Mouse (Mus musculus) cerebellum, postnatal 25 days (tissue): ENCODE results near the gene Luc7l2.
"Not testable (repeated sequence)": the region's sequence is repeated elsewhere in the genome, so short reads cannot be mapped to it uniquely, and the experiment has no call there.

ENCODE experiments used
- DNase-seq, 2 experiments: peaks; one replicate each; pipeline ENCODE4 v3.0.0; 2021; ENCODE audit warnings: mixed read lengths in 2 of 2

Luc7l2 gene

DNA sequence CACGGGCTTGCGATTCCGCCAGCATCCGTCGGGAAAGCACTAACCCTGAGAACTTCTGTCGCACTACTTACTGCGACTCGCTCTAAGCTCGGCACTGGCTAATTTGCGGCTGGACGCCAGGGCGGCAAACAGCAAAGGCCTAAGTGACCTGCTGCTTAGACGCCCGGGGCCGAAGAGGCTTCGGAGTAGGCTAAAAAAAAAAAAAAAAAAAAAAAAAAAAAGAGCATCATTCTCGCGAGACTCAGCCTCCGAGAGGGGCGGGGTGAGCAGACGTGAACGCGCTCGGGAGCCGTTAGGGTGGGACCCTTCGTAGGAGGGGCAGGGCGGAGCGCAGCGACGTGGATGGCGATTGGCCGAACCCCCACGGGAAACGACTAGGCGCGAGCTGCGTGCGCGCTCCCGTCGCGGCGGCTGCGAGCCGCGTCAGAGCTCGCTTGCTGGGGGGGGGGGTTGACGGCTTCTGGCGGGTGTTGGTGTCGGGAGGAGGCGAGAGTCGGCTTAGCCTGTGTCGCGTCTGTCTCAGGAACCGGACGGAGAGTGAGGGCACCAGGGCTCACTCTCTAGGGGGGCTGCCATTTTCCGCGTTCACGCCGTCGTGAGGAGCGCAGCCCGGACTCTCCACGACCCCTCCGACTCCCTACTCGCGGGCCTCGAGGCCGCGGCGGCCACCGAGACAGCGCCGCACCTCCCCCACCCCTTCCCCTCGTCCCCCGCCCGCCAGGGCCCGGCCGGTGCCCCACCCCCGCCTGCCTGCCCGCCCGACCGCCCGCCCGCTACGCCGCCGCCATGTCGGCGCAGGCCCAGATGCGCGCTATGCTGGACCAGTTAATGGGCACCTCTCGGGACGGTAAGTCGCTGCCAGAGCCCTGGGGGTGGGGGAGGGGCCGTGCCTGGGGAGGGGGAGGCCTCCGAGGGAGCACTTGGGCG lies at the start of gene Luc7l2:
Gene Luc7l2, plus strand, starts transcription at position 273 of the 927 bp plus-strand sequence.
- DNase-seq: peak; percentile 95 to 98

DNA sequence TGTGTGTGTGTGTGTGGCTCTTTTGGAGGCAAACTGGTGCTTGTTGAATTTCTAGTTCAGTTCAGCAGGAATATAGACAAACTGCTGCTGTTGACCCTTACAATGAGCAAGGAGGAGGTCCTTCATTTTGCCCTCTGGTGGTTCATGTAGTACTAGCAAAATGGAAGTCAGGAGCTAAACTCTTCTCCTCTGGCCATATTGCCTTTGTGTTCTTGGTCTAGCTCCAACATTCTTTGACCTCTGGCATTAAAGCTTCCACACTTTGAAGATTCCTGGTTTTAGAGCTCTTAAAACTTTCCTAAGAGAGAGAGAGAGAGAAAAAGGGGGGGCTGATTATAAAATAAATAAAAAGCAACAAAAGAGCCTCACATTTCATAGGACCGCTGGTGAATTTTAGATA lies 39.0 kb upstream of the Luc7l2 start:
- no peak for DNase-seq

DNA sequence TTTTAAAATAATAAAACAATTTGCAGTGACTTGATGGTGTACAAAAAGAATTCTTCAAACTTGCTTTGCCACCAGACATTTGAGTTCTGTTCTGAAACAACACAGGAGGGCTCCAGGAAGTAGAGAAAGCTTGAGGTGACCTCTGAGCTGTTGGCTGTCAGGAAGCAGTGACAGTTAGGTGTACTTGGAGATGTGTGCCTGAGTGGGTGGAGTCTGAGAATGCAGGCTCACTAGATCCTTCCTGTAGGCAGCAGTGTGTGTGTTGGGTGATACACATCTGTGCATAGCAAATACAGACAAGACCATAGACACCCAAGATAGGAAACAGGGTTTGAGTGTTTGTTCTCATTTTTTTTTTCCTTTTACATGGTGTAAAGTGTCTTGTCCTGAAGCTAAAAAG lies 38.3 kb upstream of the Luc7l2 start:
- no peak for DNase-seq

DNA sequence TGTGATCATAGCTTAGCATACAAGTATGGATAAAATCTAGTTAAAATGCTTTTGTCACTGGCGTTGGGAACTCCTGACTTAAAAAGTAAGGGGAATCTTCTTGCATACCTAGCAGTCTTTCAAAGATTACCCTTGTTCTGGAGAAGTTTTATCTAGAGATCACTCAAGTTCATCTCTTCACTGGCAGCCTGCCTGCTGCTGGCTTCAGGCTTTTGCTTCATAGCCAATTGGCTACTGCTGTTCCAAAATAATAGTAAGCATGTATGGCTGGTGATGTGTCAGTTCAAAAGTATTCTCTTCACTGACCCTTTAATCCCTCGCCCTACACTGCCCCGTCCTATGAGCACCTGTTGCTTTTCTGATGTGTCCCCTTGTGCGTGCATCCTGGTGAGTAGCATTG lies 35.9 kb upstream of the Luc7l2 start:
- DNase-seq: no peak

DNA sequence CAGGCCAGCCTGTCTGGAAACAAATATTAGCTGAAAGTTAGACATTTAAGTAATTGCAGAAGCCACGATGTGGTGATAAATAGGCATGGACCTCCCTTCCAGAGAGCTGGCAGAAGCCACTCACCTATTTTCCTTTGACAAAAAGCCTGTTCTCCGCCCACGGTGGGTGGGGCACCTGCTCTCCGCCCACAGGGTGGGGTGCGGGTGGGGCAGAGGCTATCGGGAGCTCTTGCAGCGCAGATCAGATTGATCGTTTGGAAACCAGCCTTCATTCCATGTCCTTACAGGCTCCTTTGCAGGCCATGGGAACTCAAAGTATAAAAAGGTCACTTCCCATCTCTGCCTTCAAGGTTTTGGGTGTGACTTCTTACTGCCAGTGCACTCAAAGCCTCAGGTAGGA lies 27.3 kb upstream of the Luc7l2 start:
- no peak for DNase-seq

DNA sequence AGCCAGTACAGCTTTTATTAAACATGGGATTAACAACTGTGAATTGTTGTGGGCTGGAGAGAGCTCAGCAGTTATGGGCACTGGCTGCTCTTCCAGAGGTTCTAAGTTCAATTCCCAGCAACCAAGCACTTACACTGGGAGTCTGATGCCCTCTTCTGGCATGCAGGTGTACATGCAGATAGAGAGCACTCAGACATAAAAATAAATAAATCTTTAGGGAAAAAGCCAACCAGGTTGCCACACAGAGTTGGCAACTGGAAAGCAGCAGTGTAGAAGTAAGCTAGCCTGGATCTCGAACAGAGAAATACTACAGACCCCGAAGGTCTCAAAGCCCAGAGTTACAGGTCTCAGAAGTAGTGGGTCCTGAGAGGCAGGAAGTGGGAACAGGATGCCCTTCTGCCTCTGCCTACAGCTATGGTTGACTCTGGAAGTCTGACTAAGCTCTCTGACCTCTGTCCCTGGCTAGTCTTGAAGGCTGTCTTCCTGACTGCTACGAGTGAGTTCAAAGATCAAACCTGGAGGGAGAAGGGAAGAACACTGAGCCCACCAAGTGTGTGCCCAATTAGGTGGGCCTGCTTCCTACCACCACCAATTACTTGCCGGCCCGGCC lies 19.8 kb upstream of the Luc7l2 start:
- peak in 1 of 2 experiments; percentile 30 for DNase-seq

DNA sequence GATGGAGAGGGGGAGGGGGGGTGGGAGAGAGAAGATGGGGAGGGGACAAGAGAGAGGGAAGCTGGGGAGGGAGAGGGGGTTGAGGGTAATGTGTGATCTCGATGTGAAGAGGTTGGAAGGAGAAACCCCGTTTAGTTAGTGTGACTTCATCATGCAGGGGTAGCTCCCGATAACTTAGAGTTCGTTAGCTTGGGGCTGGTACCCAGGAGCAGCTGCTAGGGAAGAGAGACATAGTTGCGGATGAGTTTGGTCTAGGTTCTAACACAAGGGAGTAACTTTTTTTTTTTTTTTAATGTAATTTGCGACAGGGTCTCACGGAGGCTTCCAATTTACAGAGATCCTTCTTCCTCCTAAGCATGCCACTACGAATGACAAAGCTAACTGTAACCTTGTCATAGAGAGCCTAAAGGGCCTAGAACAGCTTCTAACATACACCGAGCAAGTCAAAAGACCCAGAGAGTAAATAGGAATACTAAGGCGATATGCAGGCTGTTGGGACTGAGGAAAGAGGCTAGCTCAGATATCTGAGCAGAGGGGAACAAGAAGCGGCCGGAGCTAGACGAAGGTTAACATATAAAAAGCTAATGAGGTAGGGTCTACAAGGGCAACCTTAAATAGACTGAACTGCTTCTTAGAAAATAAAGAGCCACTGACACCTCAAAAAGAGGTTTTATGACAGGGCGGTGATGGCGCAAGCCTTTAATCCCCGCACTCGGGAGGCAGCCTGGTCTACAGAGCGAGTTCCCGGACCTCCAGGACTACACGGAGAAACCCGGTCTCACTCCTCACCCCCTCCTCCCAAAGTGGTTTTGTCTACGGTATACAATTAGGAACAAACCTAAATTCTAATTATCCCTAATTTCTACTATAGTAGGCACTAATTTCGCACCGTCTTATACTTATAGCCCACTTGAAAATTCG lies 18.4 kb upstream of the Luc7l2 start:
- DNase-seq: peak; percentile 65 to 69

DNA sequence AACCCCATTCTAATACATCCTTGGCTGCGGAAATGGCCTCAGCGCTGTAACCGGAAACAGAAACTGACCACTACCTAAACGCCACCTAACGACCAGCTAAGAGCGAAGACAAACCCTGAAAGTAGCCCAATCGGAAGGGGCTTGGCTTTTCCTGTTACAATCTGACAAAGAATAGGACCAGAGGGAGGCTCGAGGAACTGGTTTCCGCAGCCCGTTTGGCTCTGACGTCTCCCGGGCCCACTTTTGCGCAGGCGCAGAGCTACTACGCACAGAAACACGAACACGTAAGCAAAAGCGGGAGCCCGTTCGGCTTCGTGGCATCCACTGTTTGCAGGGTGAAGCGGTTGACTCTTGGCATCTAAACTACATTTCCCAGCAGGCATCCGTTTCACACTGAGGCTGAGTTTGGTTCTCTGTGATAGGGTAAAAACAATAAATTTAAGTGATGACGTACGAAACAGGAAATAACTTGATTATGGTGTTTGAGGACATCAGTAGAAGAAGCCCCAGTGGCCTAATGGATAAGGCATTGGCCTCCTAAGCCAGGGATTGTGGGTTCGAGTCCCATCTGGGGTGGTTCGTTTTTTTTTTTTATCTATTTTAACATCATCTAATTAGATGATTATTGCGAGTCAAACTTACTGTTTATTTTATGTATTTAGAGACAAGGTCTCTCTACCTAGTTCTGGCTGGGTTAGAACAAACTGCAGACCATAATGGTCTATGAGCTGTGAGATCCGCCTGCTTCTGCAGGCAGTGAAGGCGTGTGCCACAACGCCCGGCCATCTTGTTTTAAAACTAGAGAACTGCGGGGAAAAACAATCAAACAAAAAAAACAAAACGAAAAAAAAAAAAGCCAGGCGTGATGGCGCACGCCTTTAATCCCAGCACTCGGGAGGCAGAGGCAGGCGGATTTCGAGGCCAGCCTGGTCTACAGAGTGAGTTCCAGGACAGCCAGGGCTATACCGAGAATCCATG lies 17.4 kb upstream of the Luc7l2 start, which contains the start of gene Fmc1:
Gene Fmc1, plus strand, starts transcription at position 75 of the 978 bp plus-strand sequence.
- peak; percentile 98 to 99 for DNase-seq

DNA sequence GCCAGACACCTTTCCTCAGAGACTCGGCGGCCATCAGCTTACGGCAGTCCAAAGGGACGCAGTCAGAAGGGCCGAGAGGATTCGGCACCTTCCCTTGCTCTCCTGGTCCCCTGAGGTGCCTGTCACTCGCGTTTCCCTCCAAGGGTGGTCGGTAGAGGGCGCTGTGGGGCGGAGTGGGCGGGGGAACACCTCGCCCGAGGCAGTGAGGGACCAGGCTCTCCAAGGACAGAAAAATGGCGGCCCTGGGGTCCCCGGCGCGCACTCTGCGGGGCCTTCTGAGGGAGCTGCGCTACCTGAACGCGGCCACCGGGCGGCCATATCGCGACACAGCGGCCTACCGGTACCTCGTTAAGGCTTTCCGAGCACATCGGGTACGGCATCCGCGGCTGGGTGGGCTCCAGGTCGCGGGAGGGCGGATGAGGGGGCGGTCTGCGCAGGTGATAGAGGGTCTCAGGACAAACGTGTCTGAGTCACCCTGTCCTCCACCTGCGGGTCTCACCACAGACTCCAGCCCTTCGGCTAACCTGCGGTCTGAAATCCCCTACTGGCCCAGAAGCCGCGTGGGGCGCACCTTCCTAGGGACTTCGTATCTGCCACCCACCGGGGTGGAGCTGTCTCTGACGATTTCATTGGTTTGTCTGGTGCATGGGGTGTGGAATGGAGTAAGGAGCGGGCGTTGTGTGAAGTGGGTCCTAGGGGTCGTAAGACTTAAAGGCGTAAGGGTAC lies 16.3 kb upstream of the Luc7l2 start:
- DNase-seq: peak; percentile 100

DNA sequence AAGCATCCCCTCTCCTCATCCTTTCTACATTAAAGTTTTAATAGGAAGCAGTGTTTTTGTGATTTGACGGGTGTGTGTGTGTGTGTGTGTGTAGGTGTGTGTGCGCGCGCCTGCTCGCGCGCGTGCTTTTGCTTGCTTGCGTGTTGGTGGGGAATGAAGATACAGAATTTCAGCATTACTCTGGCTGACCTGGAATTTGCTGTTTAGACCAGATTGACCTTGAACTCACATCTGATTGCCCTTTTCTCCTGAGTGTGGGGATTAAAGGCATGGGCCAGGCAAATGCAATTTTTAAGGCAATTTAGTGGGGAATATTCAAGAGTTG lies 15.8 kb upstream of the Luc7l2 start:
- DNase-seq: no peak

DNA sequence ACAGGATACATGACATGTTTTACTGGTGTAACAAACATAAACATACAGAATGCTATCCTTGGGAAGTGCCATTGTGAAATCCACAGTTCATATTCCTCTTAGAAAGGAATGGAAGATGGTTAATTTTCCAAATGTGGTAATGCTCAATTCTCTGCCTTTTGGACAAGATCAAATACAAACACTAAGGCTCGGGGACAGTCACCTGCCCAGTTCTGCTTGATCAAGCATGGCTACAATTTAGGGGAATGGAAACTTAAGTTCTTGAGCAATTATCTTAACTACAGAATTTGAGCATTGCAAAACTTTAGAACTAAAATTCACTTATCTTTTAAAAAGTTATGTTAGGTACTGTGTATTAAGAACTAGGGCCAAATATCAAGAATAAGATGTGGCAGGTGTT lies 15.3 kb upstream of the Luc7l2 start:
- DNase-seq: no peak

DNA sequence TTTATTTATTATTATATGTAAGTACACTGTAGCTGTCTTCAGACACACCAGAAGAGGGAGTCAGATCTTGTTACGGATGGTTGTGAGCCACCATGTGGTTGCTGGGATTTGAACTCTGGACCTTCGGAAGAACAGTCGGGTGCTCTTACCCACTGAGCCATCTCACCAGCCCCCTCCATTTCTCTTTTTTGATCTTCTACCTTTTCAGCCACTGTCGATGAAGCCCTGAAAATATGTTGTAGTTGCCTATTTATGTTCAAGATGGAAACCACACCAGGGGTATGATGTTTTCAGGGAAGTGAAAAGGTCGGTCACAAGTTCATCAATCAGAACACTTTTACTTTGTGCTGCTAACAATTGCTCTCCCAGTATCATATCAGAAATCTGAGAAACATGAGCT lies 7.0 kb upstream of the Luc7l2 start:
- not testable (repeated sequence) for DNase-seq

DNA sequence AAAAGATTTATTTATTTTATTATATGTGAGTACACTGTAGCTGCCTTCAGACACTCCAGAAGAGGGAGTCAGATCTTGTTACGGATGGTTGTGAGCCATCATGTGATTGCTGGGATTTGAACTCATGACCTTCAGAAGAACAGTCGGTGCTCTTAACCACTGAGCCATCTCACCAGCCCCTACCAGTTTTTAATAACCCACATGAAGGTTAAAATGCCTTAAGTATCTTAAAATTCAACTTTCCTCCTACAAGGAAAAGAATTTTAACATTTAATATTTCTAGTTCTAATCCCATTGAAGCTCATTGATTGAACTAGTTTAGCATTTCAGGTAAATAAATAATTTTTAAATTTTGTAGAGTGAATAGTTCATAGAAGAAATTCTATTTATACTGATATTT lies 4.1 kb upstream of the Luc7l2 start:
- not testable (repeated sequence) for DNase-seq

DNA sequence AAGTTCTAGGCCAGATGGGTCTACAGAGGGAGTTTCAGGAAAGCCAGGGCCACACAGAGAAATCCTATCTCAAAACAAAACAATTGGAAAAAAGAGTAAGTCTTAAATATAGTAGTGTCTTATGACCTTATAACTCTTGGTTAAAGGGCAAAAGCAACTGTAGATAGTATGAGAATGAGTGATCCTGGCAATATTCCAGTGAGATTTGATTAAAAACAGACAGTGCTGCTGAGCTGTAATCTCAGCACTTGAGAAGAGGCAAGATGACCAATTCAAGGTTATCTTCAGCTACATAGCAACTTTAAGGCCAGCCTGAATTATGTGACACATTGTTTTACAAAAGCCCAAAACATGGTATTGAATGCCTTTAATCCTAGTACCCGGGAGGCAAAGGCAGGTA lies 3.4 kb upstream of the Luc7l2 start:
- DNase-seq: no peak

DNA sequence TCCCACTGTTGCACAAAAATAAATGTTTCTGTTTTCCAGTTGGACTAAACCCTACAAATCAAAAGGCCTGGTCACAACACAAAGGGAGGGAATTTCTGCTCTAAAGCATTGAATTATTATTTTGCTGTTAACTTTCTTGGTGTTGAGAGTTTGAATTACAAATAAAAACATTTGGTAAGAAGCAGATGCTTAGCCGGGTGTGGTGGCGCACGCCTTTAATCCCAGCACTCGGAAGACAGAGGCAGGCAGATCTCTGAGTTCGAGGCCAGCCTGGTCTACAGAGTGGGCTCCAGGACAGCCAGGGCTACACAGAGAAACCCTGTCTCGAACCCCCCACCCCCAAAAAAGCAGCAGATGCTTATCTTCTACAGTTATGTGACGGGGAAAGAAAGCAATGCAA lies 2.5 kb upstream of the Luc7l2 start:
- DNase-seq: not testable (repeated sequence)

DNA sequence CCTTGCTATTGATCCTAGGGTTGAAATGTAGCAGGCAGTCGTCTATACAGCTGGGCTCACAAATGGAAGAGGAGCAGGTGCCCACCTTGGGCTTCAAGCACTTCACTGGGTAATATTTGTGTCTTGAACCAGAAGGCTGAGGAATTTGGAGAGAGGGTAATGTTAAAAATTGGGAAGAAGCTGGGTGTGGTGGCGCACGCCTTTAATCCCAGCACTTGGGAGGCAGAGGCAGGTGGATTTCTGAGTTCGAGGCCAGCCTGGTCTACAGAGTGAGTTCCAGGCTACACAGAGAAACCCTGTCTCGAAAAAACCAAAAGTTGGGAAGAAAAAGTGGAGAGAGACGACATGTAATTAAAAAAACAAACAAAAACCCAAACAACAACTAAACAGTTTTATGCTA lies 1.3 kb upstream of the Luc7l2 start:
- not testable (repeated sequence) for DNase-seq

DNA sequence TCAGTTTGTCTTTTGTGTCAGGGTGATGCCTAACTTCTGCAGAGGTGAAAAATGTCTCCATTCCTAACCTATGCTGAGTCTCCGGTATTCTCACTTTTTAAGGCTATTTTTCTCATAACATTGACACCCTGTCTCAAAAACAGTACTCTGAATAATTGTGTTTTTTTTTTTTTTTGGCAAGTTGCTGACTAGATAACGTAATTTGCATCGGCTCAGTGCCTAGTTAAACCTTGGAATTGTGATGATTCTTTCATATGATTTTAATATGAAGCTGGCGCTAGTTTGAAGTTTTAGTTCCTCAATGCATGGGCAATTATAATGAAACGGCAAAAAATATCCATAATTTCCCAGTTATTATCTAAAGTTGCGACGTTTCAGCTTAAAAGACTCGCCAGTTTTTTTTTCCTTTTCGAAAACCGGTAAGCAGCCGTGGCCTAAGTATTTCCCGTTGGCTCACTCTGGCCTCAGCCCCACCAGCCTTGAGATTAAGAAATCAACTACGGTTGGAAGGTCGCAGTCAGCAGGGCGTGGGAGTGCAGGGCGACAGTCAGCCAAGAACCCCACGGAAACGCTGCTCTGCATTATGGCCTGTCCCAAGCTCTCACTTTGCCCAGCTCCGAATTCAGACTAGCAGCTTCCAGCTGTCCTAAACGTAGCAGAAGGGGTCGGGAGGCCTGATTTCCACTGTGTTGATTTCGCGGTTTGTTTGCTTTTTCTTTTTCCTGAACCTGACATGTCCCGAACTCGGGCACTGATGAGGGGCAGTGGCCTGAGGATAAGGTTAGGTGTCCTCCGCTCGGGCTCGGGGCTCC lies 678 bp upstream of the Luc7l2 start:
- peak; percentile 81 to 93 for DNase-seq

DNA sequence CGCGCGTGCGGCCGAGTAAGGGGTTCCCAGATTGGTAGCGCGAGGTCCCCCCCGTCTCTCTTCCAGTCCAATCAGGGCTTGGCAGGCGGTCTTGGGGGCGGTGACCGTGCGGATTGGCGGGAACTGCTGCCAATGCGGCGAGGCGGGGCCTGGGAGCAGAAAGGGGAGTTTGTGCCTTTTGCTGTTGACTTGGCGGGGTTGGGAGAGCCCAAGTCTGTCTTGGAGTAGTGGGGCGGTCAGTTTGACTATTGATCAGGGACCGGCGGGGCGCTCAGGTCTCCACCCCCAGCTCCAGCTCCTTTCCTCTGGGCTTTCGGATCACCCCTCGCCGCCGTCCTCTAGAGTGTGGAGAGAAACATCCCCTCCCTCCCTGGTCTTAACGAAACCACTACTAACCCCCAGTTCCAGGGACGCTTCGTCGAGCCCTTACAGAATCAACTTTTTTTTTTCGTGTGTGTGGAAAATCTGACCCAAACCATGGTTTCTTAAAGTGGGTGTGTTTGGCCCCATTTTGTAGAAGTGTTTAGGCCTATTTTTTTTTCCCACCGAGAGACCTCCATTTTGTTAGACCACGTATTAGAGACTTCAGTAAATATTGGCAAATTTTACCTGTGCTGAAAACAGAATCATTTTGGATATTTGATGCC lies 978 bp downstream of the Luc7l2 start:
- peak; percentile 98 to 99 for DNase-seq

DNA sequence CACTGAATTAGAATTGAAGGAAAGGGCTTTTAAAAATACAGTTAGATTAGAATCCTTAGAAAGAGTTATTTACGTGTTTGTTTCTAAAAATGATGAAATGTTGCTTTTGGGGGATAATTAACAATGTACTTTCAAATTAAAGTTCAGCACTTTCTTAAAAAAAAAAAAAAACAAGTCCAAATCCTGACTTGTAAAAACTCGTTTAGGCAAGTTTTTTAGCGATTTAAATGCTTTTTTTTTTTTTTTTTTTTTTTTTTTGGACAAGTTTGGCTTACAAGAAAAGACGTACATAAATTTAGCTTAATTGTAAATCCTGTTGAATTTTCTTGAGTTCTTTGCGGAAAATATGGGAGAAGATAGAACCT lies 1.5 kb downstream of the Luc7l2 start:
- DNase-seq: no peak

DNA sequence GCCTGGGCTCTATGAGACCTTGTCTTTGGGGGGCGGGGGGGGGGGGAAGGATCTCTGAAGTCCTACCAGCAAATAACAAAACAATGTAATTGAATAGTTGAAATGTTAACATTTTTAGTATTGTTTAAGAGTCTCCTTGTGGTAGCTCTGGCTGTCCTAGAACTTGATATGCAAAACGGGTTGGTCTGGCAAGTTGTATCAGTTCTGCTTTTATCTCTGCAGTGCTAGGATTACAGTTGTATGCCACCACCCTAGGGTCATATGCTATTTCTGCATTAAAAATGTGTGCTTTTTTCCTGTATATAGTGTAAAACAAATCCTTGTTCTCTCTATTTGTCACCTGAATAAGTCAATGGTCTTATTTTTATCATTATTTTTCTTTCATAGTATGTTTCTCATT lies 25.0 kb downstream of the Luc7l2 start:
- no peak for DNase-seq
